Mouse (Mus musculus): ENCODE measurements at regions not wholly inside any gene's neighbourhood (a gene's known extent, or its start where the extent isn't known, plus 50 kb on each side); places are given as distances from the start of the nearest gene placed in this dataset.

GRCm38 (mm10) chr13:37557183-37557582 is 212.2 kb downstream of the Ly86 start:
- no peaks in the 10 kb centered on the region for H3K9me3 ChIP-seq (replicated peaks; ENCODE audit: control insufficient read depth, low read length)
- no peak overlapping the region for H3K4me3 ChIP-seq (ENCODE audit: low read depth, low read length)
- DNase-seq (ENCODE audit: low spot score), result no peak
- H3K27me3 ChIP-seq (ENCODE audit: control insufficient read depth, insufficient read depth, low read length), result no peaks in the 10 kb centered on the region
- H3K4me1 ChIP-seq (ENCODE audit: control insufficient read depth, insufficient read depth, low read length), result peaks cover 5% of the 10 kb centered on the region
- no peak overlapping the region for H3K27ac ChIP-seq (replicated peaks; ENCODE audit: low read depth, low read length)
- no peak overlapping the region for H3K9ac ChIP-seq (replicated peaks; ENCODE audit: low read length)
- no peak for ATAC-seq (replicated peaks; ENCODE audit: insufficient number of reproducible peaks, low FRiP score, low TSS enrichment, low read depth)
- WGBS, result 74% methylated on average over 6 of the region's 8 CpGs
- H3K36me3 ChIP-seq (replicated peaks; ENCODE audit: control insufficient read depth, insufficient read depth, low read depth, low read length), result no peaks in the 10 kb centered on the region
- H3K4me2 ChIP-seq (ENCODE audit: low read depth, low read length), result no peak overlapping the region

- Histone ChIP-seq H3K9me3 (replicated peaks; ENCODE audit: control insufficient read depth, low read length) (no peaks in the 10 kb centered on the region), H3K36me3 (replicated peaks; ENCODE audit: control insufficient read depth, insufficient read depth, low read depth, low read length) (no peaks in the 10 kb centered on the region), H3K4me3 (ENCODE audit: low read depth, low read length) (no peak overlapping the region), H3K27me3 (ENCODE audit: control insufficient read depth, insufficient read depth, low read length) (no peaks in the 10 kb centered on the region), H3K4me1 (ENCODE audit: control insufficient read depth, insufficient read depth, low read length) (peaks cover 5% of the 10 kb centered on the region), H3K27ac (replicated peaks; ENCODE audit: low read depth, low read length) (no peak overlapping the region), H3K9ac (replicated peaks; ENCODE audit: low read length) (no peak overlapping the region), H3K4me2 (ENCODE audit: low read depth, low read length) (no peak overlapping the region)
- DNase-seq (ENCODE audit: low spot score) (no peak), ATAC-seq (replicated peaks; ENCODE audit: insufficient number of reproducible peaks, low FRiP score, low TSS enrichment, low read depth) (no peak)
- 73% methylated on average over 5 of the region's 5 CpGs for WGBS
Measured at GRCm38 (mm10) chr13:37557766-37558165, 212.8 kb downstream of the Ly86 start.

- no peaks in the 10 kb centered on the region for H3K27me3 ChIP-seq (ENCODE audit: control insufficient read depth, insufficient read depth, low read length)
- H3K4me3 ChIP-seq (ENCODE audit: low read depth, low read length), result no peak overlapping the region
- no peak overlapping the region for H3K27ac ChIP-seq (replicated peaks; ENCODE audit: low read depth, low read length)
- no peak for DNase-seq (ENCODE audit: low spot score)
- H3K9ac ChIP-seq (replicated peaks; ENCODE audit: low read length), result no peak overlapping the region
- H3K4me1 ChIP-seq (ENCODE audit: control insufficient read depth, insufficient read depth, low read length), result peaks cover 5% of the 10 kb centered on the region
- H3K36me3 ChIP-seq (replicated peaks; ENCODE audit: control insufficient read depth, insufficient read depth, low read depth, low read length), result no peaks in the 10 kb centered on the region
- WGBS, result 56% methylated on average over 5 of the region's 5 CpGs
- H3K9me3 ChIP-seq (replicated peaks; ENCODE audit: control insufficient read depth, low read length), result no peaks in the 10 kb centered on the region
- no peak for ATAC-seq (replicated peaks; ENCODE audit: insufficient number of reproducible peaks, low FRiP score, low TSS enrichment, low read depth)
- no peak overlapping the region for H3K4me2 ChIP-seq (ENCODE audit: low read depth, low read length)
Measured at GRCm38 (mm10) chr13:37559056-37559455, 214.0 kb downstream of the Ly86 start.

GRCm38 (mm10) chr13:37559706-37560313 is 214.8 kb downstream of the Ly86 start:
- 75% methylated on average over 7 of the region's 7 CpGs for WGBS
- Histone ChIP-seq H3K4me3 (ENCODE audit: low read depth, low read length) (no peak overlapping the region), H3K4me2 (ENCODE audit: low read depth, low read length) (no peak overlapping the region), H3K4me1 (ENCODE audit: control insufficient read depth, insufficient read depth, low read length) (peaks cover 5% of the 10 kb centered on the region), H3K27ac (replicated peaks; ENCODE audit: low read depth, low read length) (no peak overlapping the region), H3K9me3 (replicated peaks; ENCODE audit: control insufficient read depth, low read length) (no peaks in the 10 kb centered on the region), H3K27me3 (ENCODE audit: control insufficient read depth, insufficient read depth, low read length) (no peaks in the 10 kb centered on the region), H3K9ac (replicated peaks; ENCODE audit: low read length) (no peak overlapping the region), H3K36me3 (replicated peaks; ENCODE audit: control insufficient read depth, insufficient read depth, low read depth, low read length) (no peaks in the 10 kb centered on the region)
- DNase-seq (ENCODE audit: low spot score), result no peak
- ATAC-seq (replicated peaks; ENCODE audit: insufficient number of reproducible peaks, low FRiP score, low TSS enrichment, low read depth), result no peak

GRCm38 (mm10) chr13:37560387-37560786 is 215.4 kb downstream of the Ly86 start:
- Histone ChIP-seq H3K4me1 (ENCODE audit: control insufficient read depth, insufficient read depth, low read length) (peaks cover 5% of the 10 kb centered on the region), H3K4me2 (ENCODE audit: low read depth, low read length) (no peak overlapping the region), H3K36me3 (replicated peaks; ENCODE audit: control insufficient read depth, insufficient read depth, low read depth, low read length) (no peaks in the 10 kb centered on the region), H3K27ac (replicated peaks; ENCODE audit: low read depth, low read length) (no peak overlapping the region), H3K27me3 (ENCODE audit: control insufficient read depth, insufficient read depth, low read length) (no peaks in the 10 kb centered on the region), H3K9ac (replicated peaks; ENCODE audit: low read length) (no peak overlapping the region), H3K9me3 (replicated peaks; ENCODE audit: control insufficient read depth, low read length) (no peaks in the 10 kb centered on the region), H3K4me3 (ENCODE audit: low read depth, low read length) (no peak overlapping the region)
- ATAC-seq (replicated peaks; ENCODE audit: insufficient number of reproducible peaks, low FRiP score, low TSS enrichment, low read depth) (no peak), DNase-seq (ENCODE audit: low spot score) (no peak)
- WGBS, result 46% methylated on average over 9 of the region's 9 CpGs

GRCm38 (mm10) chr13:37560800-37561199 is 215.8 kb downstream of the Ly86 start:
- no peak for ATAC-seq (replicated peaks; ENCODE audit: insufficient number of reproducible peaks, low FRiP score, low TSS enrichment, low read depth)
- WGBS, result 54% methylated on average over 3 of the region's 3 CpGs
- peaks cover 5% of the 10 kb centered on the region for H3K4me1 ChIP-seq (ENCODE audit: control insufficient read depth, insufficient read depth, low read length)
- H3K36me3 ChIP-seq (replicated peaks; ENCODE audit: control insufficient read depth, insufficient read depth, low read depth, low read length), result no peaks in the 10 kb centered on the region
- no peaks in the 10 kb centered on the region for H3K27me3 ChIP-seq (ENCODE audit: control insufficient read depth, insufficient read depth, low read length)
- no peak for DNase-seq (ENCODE audit: low spot score)
- H3K27ac ChIP-seq (replicated peaks; ENCODE audit: low read depth, low read length), result no peak overlapping the region
- no peaks in the 10 kb centered on the region for H3K9me3 ChIP-seq (replicated peaks; ENCODE audit: control insufficient read depth, low read length)
- H3K4me2 ChIP-seq (ENCODE audit: low read depth, low read length), result no peak overlapping the region
- no peak overlapping the region for H3K4me3 ChIP-seq (ENCODE audit: low read depth, low read length)
- H3K9ac ChIP-seq (replicated peaks; ENCODE audit: low read length), result no peak overlapping the region

- H3K27ac ChIP-seq (replicated peaks; ENCODE audit: low read depth, low read length), result no peak overlapping the region
Measured at GRCm38 (mm10) chr13:37561437-37561836, 216.4 kb downstream of the Ly86 start.

GRCm38 (mm10) chr13:37562141-37562540 is 216.1 kb upstream of the Rreb1 start:
- H3K9me3 ChIP-seq (replicated peaks; ENCODE audit: control insufficient read depth, low read length), result no peaks in the 10 kb centered on the region
- WGBS, result 48% methylated on average over 9 of the region's 9 CpGs
- no peak overlapping the region for H3K9ac ChIP-seq (replicated peaks; ENCODE audit: low read length)
- no peaks in the 10 kb centered on the region for H3K27me3 ChIP-seq (ENCODE audit: control insufficient read depth, insufficient read depth, low read length)
- no peak for ATAC-seq (replicated peaks; ENCODE audit: insufficient number of reproducible peaks, low FRiP score, low TSS enrichment, low read depth)
- no peak overlapping the region for H3K4me3 ChIP-seq (ENCODE audit: low read depth, low read length)
- H3K36me3 ChIP-seq (replicated peaks; ENCODE audit: control insufficient read depth, insufficient read depth, low read depth, low read length), result no peaks in the 10 kb centered on the region
- DNase-seq (ENCODE audit: low spot score), result no peak
- peaks cover 5% of the 10 kb centered on the region for H3K4me1 ChIP-seq (ENCODE audit: control insufficient read depth, insufficient read depth, low read length)
- H3K27ac ChIP-seq (replicated peaks; ENCODE audit: low read depth, low read length), result peak overlapping the region; percentile 28; the same call in 1 of the 2 replicates
- H3K4me2 ChIP-seq (ENCODE audit: low read depth, low read length), result no peak overlapping the region

More at GRCm38 (mm10) chr13:37561437-37561836, 216.4 kb downstream of the Ly86 start:
- no peak overlapping the region for H3K4me2 ChIP-seq (ENCODE audit: low read depth, low read length)
- no peaks in the 10 kb centered on the region for H3K27me3 ChIP-seq (ENCODE audit: control insufficient read depth, insufficient read depth, low read length)
- DNase-seq (ENCODE audit: low spot score) (peak; percentile 11), ATAC-seq (replicated peaks; ENCODE audit: insufficient number of reproducible peaks, low FRiP score, low TSS enrichment, low read depth) (no peak)
- peaks cover 5% of the 10 kb centered on the region for H3K4me1 ChIP-seq (ENCODE audit: control insufficient read depth, insufficient read depth, low read length)
- H3K9me3 ChIP-seq (replicated peaks; ENCODE audit: control insufficient read depth, low read length), result no peaks in the 10 kb centered on the region
- H3K36me3 ChIP-seq (replicated peaks; ENCODE audit: control insufficient read depth, insufficient read depth, low read depth, low read length), result no peaks in the 10 kb centered on the region
- no peak overlapping the region for H3K9ac ChIP-seq (replicated peaks; ENCODE audit: low read length)
- H3K4me3 ChIP-seq (ENCODE audit: low read depth, low read length), result no peak overlapping the region
- 61% methylated on average over 2 of the region's 2 CpGs for WGBS

All from embryonic facial prominence, embryonic 11.5 days (tissue).